Mouse (Mus musculus) heart, postnatal 25 days (tissue): ENCODE data around the gene Adamts9. TPM values are rescaled to one million over a fixed set of nuclear protein-coding genes. Genes with fewer than 3 reads are reported as not detected.

ENCODE experiments used
- DNase-seq: peaks from one replicate; pipeline ENCODE4 v3.0.0; 2022; ENCODE audit warnings: low spot score
- intact Hi-C: fragments of 180-260 bp; cut with DNase I; formaldehyde crosslinking; loops from one replicate; pipeline ENCODE4 v1.15.1; 2025
- total RNA-seq, 2 experiments: library from RNA; stranded (reverse); gene quantifications; 2 replicates each; pipeline ENCODE4 v1.2.3; 2021

Adamts9 gene
- total RNA-seq, 2 experiments from 2014 or later, result 20.4 to 21.7 TPM

- intact Hi-C loops, result loop anchor here (2.0 to 5.0 kb wide), 7 partner anchors 32 to 602 kb away; partner anchors contain the start of gene Gm15737
- DNase-seq, result peak; percentile 34
These were observed 2.8 kb downstream of the Adamts9 start for GRCm38 (mm10) chr6:92940191-92941131.

- DNase-seq, result no peak
- intact Hi-C loops, result no loop called here
These were observed 15.0 kb downstream of the Adamts9 start for GRCm38 (mm10) chr6:92928261-92928660.

GRCm38 (mm10) chr6:92924536-92924935 lies 18.8 kb downstream of the Adamts9 start:
- intact Hi-C loops, result no loop called here
- DNase-seq, result no peak

GRCm38 (mm10) chr6:92921843-92922242 lies 21.4 kb downstream of the Adamts9 start:
- intact Hi-C loops, result no loop called here
- DNase-seq, result no peak

- no peak for DNase-seq
- intact Hi-C loops, result no loop called here
These were observed 22.2 kb downstream of the Adamts9 start for GRCm38 (mm10) chr6:92920938-92921689.

- intact Hi-C loops, result loop anchor here (2.0 kb wide), 1 partner anchor 36 kb away; no protein-coding TSS in a partner anchor
These were observed 32.7 kb downstream of the Adamts9 start for GRCm38 (mm10) chr6:92910611-92911010.

GRCm38 (mm10) chr6:92909361-92909760 lies 33.9 kb downstream of the Adamts9 start:
- no peak for DNase-seq
- intact Hi-C loops, result loop anchor here (2.0 kb wide), 1 partner anchor 31 kb away; no protein-coding TSS in a partner anchor

More at GRCm38 (mm10) chr6:92910611-92911010, 32.7 kb downstream of the Adamts9 start:
- no peak for DNase-seq

- intact Hi-C loops, result no loop called here
- DNase-seq, result peak; percentile 31
These were observed 37.4 kb downstream of the Adamts9 start for GRCm38 (mm10) chr6:92905922-92906321.

GRCm38 (mm10) chr6:92904491-92904890 lies 38.8 kb downstream of the Adamts9 start:
- intact Hi-C loops, result no loop called here
- DNase-seq, result no peak

GRCm38 (mm10) chr6:92904037-92904436 lies 39.3 kb downstream of the Adamts9 start:
- DNase-seq, result no peak
- intact Hi-C loops, result no loop called here

GRCm38 (mm10) chr6:92891535-92891934 lies 51.8 kb downstream of the Adamts9 start:
- DNase-seq, result no peak
- intact Hi-C loops, result no loop called here

GRCm38 (mm10) chr6:92883131-92883900 lies 60.0 kb downstream of the Adamts9 start:
- no peak for DNase-seq
- intact Hi-C loops, result no loop called here

GRCm38 (mm10) chr6:92882446-92882845 lies 60.8 kb downstream of the Adamts9 start:
- intact Hi-C loops, result no loop called here
- no peak for DNase-seq

- intact Hi-C loops, result loop anchor here (5.0 kb wide), 1 partner anchor 92 kb away; no protein-coding TSS in a partner anchor
- no peak for DNase-seq
These were observed 63.5 kb downstream of the Adamts9 start for GRCm38 (mm10) chr6:92879700-92880265.

- DNase-seq, result no peak
- intact Hi-C loops, result loop anchor here (5.0 kb wide), 1 partner anchor 91 kb away; no protein-coding TSS in a partner anchor
These were observed 64.5 kb downstream of the Adamts9 start for GRCm38 (mm10) chr6:92878771-92879170.

GRCm38 (mm10) chr6:92877236-92877635 lies 66.1 kb downstream of the Adamts9 start:
- intact Hi-C loops, result loop anchor here (2.0 to 5.0 kb wide), 2 partner anchors 66 to 90 kb away; partner anchors contain the start of gene Adamts9
- no peak for DNase-seq

GRCm38 (mm10) chr6:92876121-92876520 lies 67.2 kb downstream of the Adamts9 start:
- DNase-seq, result no peak
- intact Hi-C loops, result loop anchor here (2.0 to 5.0 kb wide), 2 partner anchors 67 to 89 kb away; partner anchors contain the start of gene Adamts9

- intact Hi-C loops, result loop anchor here (2.0 to 5.0 kb wide), 2 partner anchors 35 to 88 kb away; no protein-coding TSS in a partner anchor
- no peak for DNase-seq
These were observed 68.0 kb downstream of the Adamts9 start for GRCm38 (mm10) chr6:92875340-92875739.

GRCm38 (mm10) chr6:92874854-92875253 lies 68.4 kb downstream of the Adamts9 start:
- DNase-seq, result peak; percentile 36
- intact Hi-C loops, result loop anchor here (2.0 to 5.0 kb wide), 3 partner anchors 36 to 667 kb away; no protein-coding TSS in a partner anchor
